Mouse (Mus musculus) midbrain, embryonic 14.5 days (tissue): ENCODE measurements around the gene Dscaml1. TPM values are rescaled to one million over a fixed set of nuclear protein-coding genes. Genes with fewer than 3 reads are reported as not detected.

Source experiments
- ATAC-seq: fragments of 200-750 bp; cut with Nextera tagmentation; 2 replicates; pipeline ENCODE4 v1.8.0; 2017; ENCODE audit warnings: moderate number of reproducible peaks, moderate library complexity; ENCODE audit not compliant: low FRiP score, low TSS enrichment
- DNase-seq: peaks from one replicate; pipeline ENCODE4 v3.0.0-alpha.2; 2015
- H3K27ac ChIP-seq: fragments of 300-500 bp; sonication (generic); replicated peaks from 2 replicates; pipeline ENCODE4 v1.5.1; 2014; ENCODE audit warnings: mild to moderate bottlenecking, low read depth, low read length, moderate library complexity
- H3K27me3 ChIP-seq: fragments of 300-500 bp; sonication (generic); 2 replicates; pipeline ENCODE4 v1.6.1; 2014; ENCODE audit warnings: low read length, control low read depth, mixed read lengths; ENCODE audit not compliant: control insufficient read depth, insufficient read depth
- H3K36me3 ChIP-seq: fragments of 300-500 bp; sonication (generic); 2 replicates; pipeline ENCODE4 v1.6.1; 2014; ENCODE audit warnings: low read length, control low read depth; ENCODE audit not compliant: control insufficient read depth, insufficient read depth
- H3K4me1 ChIP-seq: fragments of 300-500 bp; sonication (generic); 2 replicates; pipeline ENCODE4 v1.6.1; 2014; ENCODE audit warnings: mild to moderate bottlenecking, antibody characterized with exemption, low read length, control low read depth; ENCODE audit not compliant: control insufficient read depth, insufficient read depth
- H3K4me2 ChIP-seq: fragments of 300-500 bp; sonication (generic); 2 replicates; pipeline ENCODE4 v1.6.1; 2014; ENCODE audit warnings: mild to moderate bottlenecking, low read length, moderate library complexity
- H3K4me3 ChIP-seq: fragments of 300-500 bp; sonication (generic); replicated peaks from 2 replicates; pipeline ENCODE4 v1.5.1; 2014; ENCODE audit warnings: low read depth, low read length
- H3K9ac ChIP-seq: fragments of 300-500 bp; sonication (generic); replicated peaks from 2 replicates; pipeline ENCODE4 v1.6.1; 2014; ENCODE audit warnings: mild to moderate bottlenecking, low read length, moderate library complexity
- H3K9me3 ChIP-seq: fragments of 300-500 bp; sonication (generic); 2 replicates; pipeline ENCODE4 v1.6.1; 2016; ENCODE audit warnings: low read length, control low read depth, mixed read lengths; ENCODE audit not compliant: control insufficient read depth
- WGBS: fragments of 180-500 bp; shearing (Covaris S2); extraction: QIAGEN DNeasy Blood & Tissue Kit; methylation state at CpG from one replicate; pipeline ENCODE4 v1.1.7; 2014; 5-methylcytosine and 5-hydroxymethylcytosine counted together
- polyA plus RNA-seq: library from polyadenylated mRNA; unstranded; fragments of >200 nt; fragmentation: Nextera tagmentation; extraction: Ambion mirVana; gene quantifications from 2 replicates; pipeline ENCODE4 v1.2.1, GENCODE M21; 2014

The Dscaml1 gene
- polyA plus RNA-seq, 1 experiment from 2014 or later = 14.8 TPM

DNA sequence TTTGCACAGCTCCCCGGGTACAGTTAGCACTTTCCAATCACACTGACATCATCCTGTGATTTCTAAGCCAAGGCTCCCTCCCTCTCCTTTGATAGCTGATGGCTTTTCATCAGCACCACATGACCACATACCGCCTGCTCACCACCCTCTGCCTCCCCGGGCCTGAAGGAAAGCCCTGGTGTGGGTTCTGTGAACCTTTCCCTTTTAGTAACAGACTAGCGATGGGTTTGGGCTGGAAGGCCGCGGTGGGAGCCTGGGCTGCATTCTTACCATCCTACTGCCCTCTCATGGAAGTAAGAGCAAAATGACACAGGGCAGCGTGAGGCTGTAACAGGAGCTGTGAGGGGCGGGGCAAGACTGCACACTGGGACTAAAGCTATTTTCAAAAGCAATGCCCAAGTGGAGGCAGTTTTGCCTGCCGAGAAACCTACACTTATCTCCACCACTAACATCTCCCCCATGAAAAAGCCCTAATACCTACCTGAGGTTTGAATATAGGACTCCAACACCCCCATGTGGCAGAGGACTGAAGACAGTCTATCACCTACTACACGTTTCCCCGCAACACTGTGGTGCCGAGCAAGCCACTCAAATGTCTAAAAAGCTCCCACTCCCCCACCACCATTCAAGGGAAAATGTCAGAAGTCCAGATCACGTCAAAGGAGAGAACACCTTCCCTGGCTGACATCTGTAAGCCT is 372.2 kb downstream of the Dscaml1 start:
- no peak; the same call in 1 of the 2 replicates for ATAC-seq
- peak; percentile 82 for DNase-seq
- Histone ChIP-seq H3K4me3 (no peak overlapping the region), H3K36me3 (peaks cover 26% of the 10 kb centered on the region), H3K9ac (0 out of 2 replicates have a peak overlapping the region, but pooled peaks have one; percentile 23), H3K9me3 (no peaks in the 10 kb centered on the region), H3K27me3 (no peaks in the 10 kb centered on the region), H3K27ac (0 out of 2 replicates have a peak overlapping the region, but pooled peaks have one; percentile 37), H3K4me2 (no peak overlapping the region), H3K4me1 (peaks cover 9% of the 10 kb centered on the region)
- 14% methylated on average over 13 of the region's 13 CpGs for WGBS

DNA sequence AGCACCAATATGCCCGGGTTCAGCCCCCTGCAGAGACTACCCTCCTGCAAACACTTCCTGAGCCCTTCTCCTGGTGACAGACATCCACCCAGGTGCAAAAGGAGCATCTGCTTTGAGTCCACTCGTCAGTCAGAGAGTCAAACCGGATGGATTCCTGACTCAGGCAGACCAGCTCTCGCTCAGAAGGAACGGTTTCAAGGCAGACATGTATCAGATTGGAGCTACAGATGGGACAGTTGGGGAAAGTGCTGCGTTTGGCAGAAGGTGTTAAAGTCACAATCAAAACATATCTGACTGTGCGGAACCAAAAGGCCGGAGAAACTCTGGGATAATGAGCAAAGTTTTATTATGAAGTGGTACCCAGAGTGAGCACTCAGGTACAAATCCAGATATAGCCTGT is 373.0 kb downstream of the Dscaml1 start:
- no peak for DNase-seq
- H3K4me3 ChIP-seq = no peak overlapping the region
- H3K4me1 ChIP-seq = peaks cover 9% of the 10 kb centered on the region
- no peaks in the 10 kb centered on the region for H3K9me3 ChIP-seq
- no peak for ATAC-seq
- WGBS = 85% methylated on average over 8 of the region's 8 CpGs
- H3K36me3 ChIP-seq = peaks cover 25% of the 10 kb centered on the region
- no peak overlapping the region for H3K9ac ChIP-seq
- H3K27ac ChIP-seq = no peak overlapping the region
- no peaks in the 10 kb centered on the region for H3K27me3 ChIP-seq
- no peak overlapping the region for H3K4me2 ChIP-seq

Other genes starting within 250 kb of the Dscaml1 start
- gene BC049352, start 244.6 kb upstream of the Dscaml1 start, polyA plus RNA-seq = not detected in 2 replicates
- gene Tmprss4, start 222.5 kb upstream of the Dscaml1 start, polyA plus RNA-seq = not detected in 2 replicates
- gene Il10ra, start 157.5 kb upstream of the Dscaml1 start, polyA plus RNA-seq = 0.34 and 0.67 TPM in 2 replicates
- 0.07 TPM in 1 of 2 replicates, not detected in the other for gene Tmprss13, start 107.5 kb upstream of the Dscaml1 start, polyA plus RNA-seq
- 348 and 508 TPM in 2 replicates for gene Fxyd6, start 56.4 kb upstream of the Dscaml1 start, polyA plus RNA-seq
- 8.0 and 14.1 TPM in 2 replicates for gene Fxyd2, start 27.0 kb upstream of the Dscaml1 start, polyA plus RNA-seq